Mouse (Mus musculus) brain, embryonic 14.5 days (tissue): ENCODE results near the gene Peg10. TPM values are rescaled to one million over a fixed set of nuclear protein-coding genes. Genes with fewer than 3 reads are reported as not detected.

Experiments
- DNase-seq: peaks from one replicate; pipeline ENCODE4 v3.0.0-alpha.2; 2011; ENCODE audit warnings: low read depth
- CTCF ChIP-seq: fragments of 200-500 bp; IDR thresholded peaks from 2 replicates; pipeline ENCODE4 v1.5.1; 2012; ENCODE audit warnings: inconsistent platforms, mild to moderate bottlenecking, moderate library complexity, borderline replicate concordance; ENCODE audit not compliant: insufficient read depth, insufficient read length; ENCODE audit errors: extremely low read depth
- POLR2A ChIP-seq: fragments of 200-500 bp; IDR thresholded peaks from 2 replicates; pipeline ENCODE4 v1.6.1; 2012; ENCODE audit warnings: mild to moderate bottlenecking, inconsistent platforms, borderline replicate concordance; ENCODE audit not compliant: poor library complexity, insufficient read depth, insufficient read length, severe bottlenecking; ENCODE audit errors: extremely low read depth
- polyA plus RNA-seq: library from polyadenylated mRNA; depleted of rRNA; stranded (reverse); fragments of >200 nt; gene quantifications from 2 replicates; pipeline ENCODE4 v1.2.3, GENCODE M21; 2012

Gene Peg10
- polyA plus RNA-seq, 1 experiment, result 111 TPM

DNA sequence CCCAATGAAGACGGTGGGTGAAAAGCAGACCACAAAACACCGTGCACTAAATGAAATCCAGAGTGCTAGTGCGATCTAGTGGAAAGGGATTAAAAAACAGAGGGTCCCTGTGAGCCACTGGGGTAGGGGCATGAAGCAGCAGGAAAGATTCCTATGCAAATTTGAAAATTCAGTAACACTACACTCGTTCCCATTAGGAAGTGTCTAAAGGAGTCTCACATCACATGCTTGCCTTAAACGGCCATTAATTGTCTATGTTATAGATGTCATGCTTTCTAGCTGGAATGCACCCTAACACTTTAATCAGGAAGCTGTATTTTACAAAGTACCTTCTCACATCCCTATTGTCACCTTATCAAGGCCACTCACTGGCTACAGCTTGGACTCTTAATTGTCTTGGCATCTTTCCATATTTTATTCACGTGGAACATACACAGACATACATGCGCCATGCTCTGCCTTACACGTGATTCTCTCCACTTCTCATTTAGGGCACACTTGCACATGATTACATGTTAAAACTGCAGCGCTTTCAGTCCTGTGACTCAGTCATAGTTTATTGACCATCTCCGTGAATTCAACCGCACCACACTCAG, 9.0 kb upstream of the Peg10 start:
- peak; percentile 63 for DNase-seq
- TF ChIP-seq POLR2A, result no peak
- TF ChIP-seq CTCF, result no peak

DNA sequence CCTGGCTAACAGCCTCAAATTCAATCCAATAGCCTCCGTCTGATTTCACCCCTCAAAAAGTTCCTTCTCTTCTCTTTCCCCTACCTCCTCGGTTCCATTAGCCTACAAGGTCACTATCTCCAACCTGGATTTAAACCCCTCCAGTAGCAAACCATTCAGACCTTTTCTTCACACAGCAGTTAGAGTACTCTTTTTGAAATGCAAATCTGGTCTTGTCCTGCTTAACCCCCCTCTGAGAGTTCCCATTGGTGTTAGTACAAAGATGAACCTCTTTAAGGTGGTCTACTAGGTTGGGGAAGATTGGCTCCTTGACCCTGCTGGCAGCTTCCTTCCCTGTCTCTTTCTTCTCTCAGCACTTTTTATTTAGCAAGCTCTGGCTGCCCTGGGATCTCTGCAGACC, 8.4 kb upstream of the Peg10 start:
- TF ChIP-seq CTCF (no peak), POLR2A (no peak)
- DNase-seq, result no peak

DNA sequence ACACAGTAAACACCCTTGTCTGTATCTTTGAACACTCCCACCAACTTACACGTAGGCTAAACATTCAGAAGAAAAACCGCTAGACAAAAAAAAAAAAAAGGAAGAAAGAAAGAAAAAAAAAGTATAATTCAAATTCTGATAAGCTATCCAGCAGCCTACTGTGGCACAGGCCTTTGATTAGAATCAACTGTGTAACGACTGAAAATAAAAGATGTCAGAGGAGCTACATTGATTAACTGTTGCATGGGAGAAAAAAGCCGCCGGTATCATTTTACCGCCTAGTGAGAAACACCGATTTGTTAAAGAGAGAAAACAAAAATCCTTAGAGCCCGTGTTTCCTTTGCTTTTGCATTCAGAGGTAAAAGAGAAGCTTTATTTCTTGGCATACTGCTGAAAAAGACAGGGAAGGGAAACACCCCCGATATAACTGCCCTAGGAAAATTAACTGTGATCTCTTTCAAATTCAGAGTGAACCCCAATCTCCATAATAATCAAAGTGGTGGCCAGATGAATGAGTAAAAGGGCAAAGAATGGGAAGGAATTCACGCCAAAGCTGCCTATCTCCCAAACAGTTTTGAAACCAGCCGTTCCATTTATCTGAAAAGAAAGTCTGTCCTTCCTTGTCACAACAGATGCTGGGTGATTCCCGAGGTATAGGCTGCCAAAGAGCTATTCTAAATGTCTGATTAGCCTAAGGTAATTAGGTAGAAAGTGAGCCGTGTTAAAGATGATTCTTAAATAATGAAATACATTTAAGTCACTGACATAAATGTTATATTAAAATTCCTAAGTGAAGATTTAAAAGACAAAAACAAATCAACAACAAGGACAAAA, 7.4 kb upstream of the Peg10 start:
- no peak for TF ChIP-seq POLR2A
- TF ChIP-seq CTCF, result no peak
- peak; percentile 92 for DNase-seq

- TF ChIP-seq CTCF, result no peak
- TF ChIP-seq POLR2A, result no peak
- DNase-seq, result peak; percentile 91
Measured at GRCm38 (mm10) chr6:4740511-4740910, 6.6 kb upstream of the Peg10 start.

- TF ChIP-seq POLR2A, result no peak
- no peak for TF ChIP-seq CTCF
- DNase-seq, result no peak
Measured at GRCm38 (mm10) chr6:4746036-4746695, 940 bp upstream of the Peg10 start.

GRCm38 (mm10) chr6:4747677-4748505, 785 bp downstream of the Peg10 start:
- TF ChIP-seq CTCF (no peak), POLR2A (no peak)
- peak; percentile 91 for DNase-seq

- peak; percentile 74 for DNase-seq
- TF ChIP-seq POLR2A, result no peak
- no peak for TF ChIP-seq CTCF
Measured at GRCm38 (mm10) chr6:4748506-4748961, 1.4 kb downstream of the Peg10 start.

DNA sequence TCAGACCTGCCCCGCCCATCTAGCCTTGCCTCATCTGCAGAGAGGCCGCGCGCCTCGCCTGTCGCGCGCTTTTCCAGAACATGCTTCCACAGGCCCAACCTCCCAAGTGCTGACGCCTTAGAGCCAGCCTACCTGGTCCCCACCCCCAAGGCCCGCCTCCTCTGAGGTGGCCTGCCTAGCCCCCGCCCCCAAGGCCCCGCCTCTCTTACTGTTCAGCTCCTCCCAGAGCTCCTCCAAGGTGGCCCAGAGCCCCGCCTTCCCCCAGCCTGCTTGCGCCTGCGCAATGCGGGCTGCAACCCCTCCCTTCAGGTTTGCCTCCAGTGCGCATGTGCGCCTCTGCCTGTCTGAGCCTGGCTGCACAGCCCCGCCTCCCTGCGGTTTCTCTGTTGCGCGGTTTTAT, 2.0 kb downstream of the Peg10 start:
- DNase-seq, result peak; percentile 98
- TF ChIP-seq POLR2A (no peak), CTCF (no peak)

DNA sequence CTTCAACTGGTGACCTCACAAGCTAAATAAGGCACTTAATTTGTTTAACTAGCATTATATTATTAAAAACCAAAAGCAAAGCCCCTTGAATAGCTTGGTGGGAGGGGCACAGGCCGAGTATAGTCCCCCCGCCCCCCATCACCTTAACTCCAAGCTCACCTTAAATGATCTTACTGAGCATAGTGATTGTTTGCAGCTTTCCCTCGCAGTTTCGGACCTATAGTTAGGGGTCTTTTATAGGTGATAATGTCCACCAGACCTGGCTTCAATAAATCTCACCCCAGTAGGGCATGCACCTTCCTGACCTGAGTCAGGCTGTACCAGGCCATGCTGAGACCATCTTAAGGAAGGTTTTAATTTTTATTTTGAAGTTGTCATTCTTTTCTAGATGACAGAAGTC, 4.2 kb downstream of the Peg10 start:
- DNase-seq, result no peak
- TF ChIP-seq POLR2A, result no peak
- no peak for TF ChIP-seq CTCF

GRCm38 (mm10) chr6:4754286-4754685, 7.2 kb downstream of the Peg10 start:
- no peak for TF ChIP-seq CTCF
- TF ChIP-seq POLR2A, result no peak
- no peak for DNase-seq
